Mouse (Mus musculus): ENCODE results near the gene Ano1. TPM values are rescaled to one million over a fixed set of nuclear protein-coding genes. Genes with fewer than 3 reads are reported as not detected.

Gene Ano1
- polyA plus RNA-seq, 1 experiment from 2014 or later, result 69.8 TPM

DNA sequence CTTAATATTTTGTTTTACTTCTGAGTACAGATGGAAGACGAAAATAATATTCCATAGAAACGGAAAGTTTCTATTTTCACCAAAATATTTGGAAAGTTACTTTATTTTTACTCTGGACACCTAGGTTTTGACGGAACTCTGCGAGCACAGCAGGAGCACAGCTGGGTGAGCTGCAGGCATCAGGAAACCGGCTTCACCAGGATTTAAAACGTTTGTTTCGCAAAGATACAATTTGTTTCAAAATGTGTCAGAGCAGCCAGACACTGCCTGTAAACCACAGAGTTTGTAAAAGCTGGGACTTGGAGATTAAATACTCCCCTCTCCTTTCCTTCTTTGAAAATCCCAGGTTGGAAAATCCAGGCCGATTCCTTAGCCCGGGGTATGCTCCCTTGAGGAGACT lies 53.9 kb downstream of the Ano1 start:
- H3K4me3 ChIP-seq (ENCODE audit: low read depth, low read length), result no peak overlapping the region
- H3K9me3 ChIP-seq (ENCODE audit: control insufficient read depth, low read depth, low read length), result no peaks in the 10 kb centered on the region
- H3K4me1 ChIP-seq (ENCODE audit: control insufficient read depth, insufficient read depth, low read length), result no peaks in the 10 kb centered on the region
- H3K4me2 ChIP-seq (replicated peaks; ENCODE audit: low read depth, low read length), result no peak overlapping the region
- WGBS, result 35% methylated on average over 9 of the region's 9 CpGs
- H3K27me3 ChIP-seq (ENCODE audit: control insufficient read depth, insufficient read depth, low read length), result no peaks in the 10 kb centered on the region
- H3K36me3 ChIP-seq (ENCODE audit: control insufficient read depth, insufficient read depth, low read length), result no peaks in the 10 kb centered on the region; the same call in 1 of the 2 replicates
- no peak for ATAC-seq (ENCODE audit: insufficient number of reproducible peaks, insufficient read depth, low FRiP score, low read depth)
- H3K27ac ChIP-seq (ENCODE audit: low read length), result peak overlapping the region; percentile 75
- H3K9ac ChIP-seq (replicated peaks; ENCODE audit: low read depth, low read length), result no peak overlapping the region

DNA sequence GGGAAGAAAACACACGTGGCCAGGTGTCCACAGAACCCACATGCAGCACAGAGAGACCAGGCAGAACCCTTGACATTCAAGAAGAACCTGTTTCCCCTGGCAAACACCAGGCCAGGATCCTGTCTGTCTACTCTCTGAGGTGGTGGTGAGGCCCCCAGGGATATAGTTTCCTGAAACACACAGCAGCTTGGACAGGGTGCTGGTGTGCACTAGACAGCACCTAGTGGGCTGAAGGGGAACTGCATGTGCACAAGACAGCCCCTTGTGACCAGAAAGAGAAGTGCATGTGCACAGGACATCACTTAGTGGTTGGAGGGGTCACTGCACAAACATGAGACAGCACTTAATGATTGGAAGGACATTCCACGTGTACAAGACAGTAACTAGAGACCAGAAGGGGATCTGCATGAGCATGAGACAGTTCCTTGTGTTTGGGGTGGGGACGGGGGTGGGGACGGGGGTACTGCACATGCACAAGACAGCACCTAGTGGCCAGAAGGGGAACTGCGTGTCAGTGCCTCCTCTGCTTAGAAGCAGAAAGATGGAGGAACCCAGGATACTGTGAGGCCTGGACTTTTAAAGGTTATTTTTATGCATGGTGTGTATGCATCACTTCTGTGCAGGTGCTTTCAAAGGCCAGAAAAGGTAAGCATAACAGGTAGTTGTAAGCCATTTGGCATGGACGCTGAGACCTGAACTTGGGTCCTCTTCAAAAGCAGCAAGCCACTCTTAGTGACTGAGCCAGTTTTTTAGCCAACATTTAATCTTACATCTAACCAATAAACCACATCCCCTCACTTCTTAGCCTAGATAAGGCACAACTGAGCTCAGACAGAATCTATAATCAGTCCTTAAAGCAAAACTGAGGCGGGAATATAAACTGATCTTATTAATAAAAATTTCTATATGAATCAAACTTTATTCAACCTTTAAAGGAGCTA lies 54.7 kb downstream of the Ano1 start:
- whole genome bisulfite sequencing, result 59% methylated on average over 7 of the region's 7 CpGs

DNA sequence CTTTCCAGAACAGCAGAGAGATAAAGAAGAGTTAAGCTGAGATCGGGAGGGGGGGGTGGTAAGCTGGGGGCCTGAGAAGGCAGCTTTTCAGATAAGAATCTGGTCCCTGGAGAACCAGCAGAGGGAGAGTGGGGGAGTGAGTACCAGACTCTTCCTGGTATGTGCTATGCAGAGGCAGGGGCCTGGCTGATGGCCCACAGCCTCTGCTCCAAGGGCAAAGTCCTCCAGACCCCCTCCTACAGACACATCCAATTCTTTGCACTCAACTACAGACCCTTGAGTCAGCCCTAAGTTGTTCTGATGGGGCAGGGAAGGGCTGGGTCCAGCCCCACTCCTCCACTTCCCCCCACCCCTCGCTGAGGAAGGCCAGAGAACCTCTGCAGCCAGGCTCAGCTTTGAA lies 61.9 kb downstream of the Ano1 start:
- ATAC-seq (ENCODE audit: insufficient number of reproducible peaks, insufficient read depth, low FRiP score, low read depth), result peak; percentile 65; the same call in 1 of the 2 replicates
- Histone ChIP-seq H3K9me3 (ENCODE audit: control insufficient read depth, low read depth, low read length) (no peaks in the 10 kb centered on the region), H3K4me3 (ENCODE audit: low read depth, low read length) (no peak overlapping the region), H3K36me3 (ENCODE audit: control insufficient read depth, insufficient read depth, low read length) (no peaks in the 10 kb centered on the region), H3K27me3 (ENCODE audit: control insufficient read depth, insufficient read depth, low read length) (no peaks in the 10 kb centered on the region), H3K27ac (ENCODE audit: low read length) (peak overlapping the region; percentile 72; the same call in 1 of the 2 replicates), H3K4me1 (ENCODE audit: control insufficient read depth, insufficient read depth, low read length) (peaks cover 20% of the 10 kb centered on the region), H3K4me2 (replicated peaks; ENCODE audit: low read depth, low read length) (no peak overlapping the region), H3K9ac (replicated peaks; ENCODE audit: low read depth, low read length) (0 out of 2 replicates have a peak overlapping the region, but pooled peaks have one; percentile 2)
- WGBS, result 35% methylated on average over 2 of the region's 2 CpGs

More for the DNA sequence above, 54.7 kb downstream of the Ano1 start:
- H3K9ac ChIP-seq (replicated peaks; ENCODE audit: low read depth, low read length), result no peak overlapping the region
- no peaks in the 10 kb centered on the region for H3K4me1 ChIP-seq (ENCODE audit: control insufficient read depth, insufficient read depth, low read length)
- H3K4me2 ChIP-seq (replicated peaks; ENCODE audit: low read depth, low read length), result no peak overlapping the region
- H3K27ac ChIP-seq (ENCODE audit: low read length), result no peak overlapping the region; the same call in 1 of the 2 replicates
- no peaks in the 10 kb centered on the region for H3K9me3 ChIP-seq (ENCODE audit: control insufficient read depth, low read depth, low read length)
- no peaks in the 10 kb centered on the region; the same call in 1 of the 2 replicates for H3K36me3 ChIP-seq (ENCODE audit: control insufficient read depth, insufficient read depth, low read length)
- no peak overlapping the region for H3K4me3 ChIP-seq (ENCODE audit: low read depth, low read length)
- ATAC-seq (ENCODE audit: insufficient number of reproducible peaks, insufficient read depth, low FRiP score, low read depth), result peak; percentile 23; the same call in 1 of the 2 replicates
- H3K27me3 ChIP-seq (ENCODE audit: control insufficient read depth, insufficient read depth, low read length), result no peaks in the 10 kb centered on the region

GRCm38 (mm10) chr7:144689136-144689535 lies 62.6 kb downstream of the Ano1 start:
- Histone ChIP-seq H3K27me3 (ENCODE audit: control insufficient read depth, insufficient read depth, low read length) (no peaks in the 10 kb centered on the region), H3K4me1 (ENCODE audit: control insufficient read depth, insufficient read depth, low read length) (peaks cover 20% of the 10 kb centered on the region), H3K36me3 (ENCODE audit: control insufficient read depth, insufficient read depth, low read length) (no peaks in the 10 kb centered on the region), H3K4me2 (replicated peaks; ENCODE audit: low read depth, low read length) (no peak overlapping the region), H3K4me3 (ENCODE audit: low read depth, low read length) (no peak overlapping the region), H3K9me3 (ENCODE audit: control insufficient read depth, low read depth, low read length) (no peaks in the 10 kb centered on the region), H3K27ac (ENCODE audit: low read length) (peak overlapping the region; percentile 72), H3K9ac (replicated peaks; ENCODE audit: low read depth, low read length) (no peak overlapping the region)
- no peak for ATAC-seq (ENCODE audit: insufficient number of reproducible peaks, insufficient read depth, low FRiP score, low read depth)
- WGBS, result 26% methylated on average over 7 of the region's 7 CpGs

DNA sequence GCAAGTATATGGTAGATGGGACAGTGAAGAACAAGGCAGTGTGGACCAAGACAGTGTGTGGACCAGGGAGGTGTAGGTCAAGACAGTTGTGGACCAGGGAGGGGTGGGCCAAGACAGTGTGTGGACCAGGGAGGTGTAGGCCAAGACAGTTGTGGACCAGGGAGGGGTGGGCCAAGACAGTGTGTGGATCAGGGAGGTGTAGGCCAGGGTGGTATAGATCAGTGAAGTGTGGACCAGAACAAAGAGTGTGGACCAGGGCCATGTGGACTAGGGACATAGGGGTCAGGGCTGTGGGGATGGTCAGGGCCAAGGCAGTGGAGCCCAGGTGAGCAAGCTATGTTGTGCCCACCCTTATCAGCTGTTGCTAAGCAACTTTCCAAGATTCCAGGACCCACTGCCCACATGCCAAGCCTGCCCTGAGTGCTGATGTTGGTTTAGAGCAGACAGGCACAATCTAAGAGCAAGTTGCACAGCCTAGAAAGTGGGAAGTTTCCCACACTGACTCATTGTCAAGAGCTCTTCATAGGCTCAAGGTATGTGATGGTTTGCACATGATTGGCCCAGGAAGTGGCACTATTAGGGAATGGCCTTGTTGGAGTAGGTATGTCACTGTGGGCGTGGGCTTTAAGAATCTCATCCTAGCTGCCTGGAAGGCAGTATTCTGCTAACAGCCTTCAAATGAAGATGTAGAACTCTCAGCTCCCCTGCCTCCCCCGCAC lies 64.0 kb downstream of the Ano1 start:
- no peaks in the 10 kb centered on the region for H3K27me3 ChIP-seq (ENCODE audit: control insufficient read depth, insufficient read depth, low read length)
- no peaks in the 10 kb centered on the region for H3K36me3 ChIP-seq (ENCODE audit: control insufficient read depth, insufficient read depth, low read length)
- 91% methylated on average over 2 of the region's 2 CpGs for WGBS
- ATAC-seq (ENCODE audit: insufficient number of reproducible peaks, insufficient read depth, low FRiP score, low read depth), result no peak; the same call in 1 of the 2 replicates
- no peak overlapping the region for H3K4me2 ChIP-seq (replicated peaks; ENCODE audit: low read depth, low read length)
- no peak overlapping the region for H3K9ac ChIP-seq (replicated peaks; ENCODE audit: low read depth, low read length)
- no peak overlapping the region for H3K27ac ChIP-seq (ENCODE audit: low read length)
- no peaks in the 10 kb centered on the region for H3K9me3 ChIP-seq (ENCODE audit: control insufficient read depth, low read depth, low read length)
- H3K4me1 ChIP-seq (ENCODE audit: control insufficient read depth, insufficient read depth, low read length), result peaks cover 20% of the 10 kb centered on the region
- no peak overlapping the region for H3K4me3 ChIP-seq (ENCODE audit: low read depth, low read length)

- H3K27ac ChIP-seq (ENCODE audit: low read length), result no peak overlapping the region; the same call in 1 of the 2 replicates
- H3K9me3 ChIP-seq (ENCODE audit: control insufficient read depth, low read depth, low read length), result no peaks in the 10 kb centered on the region
- H3K27me3 ChIP-seq (ENCODE audit: control insufficient read depth, insufficient read depth, low read length), result no peaks in the 10 kb centered on the region
- no peak overlapping the region for H3K4me2 ChIP-seq (replicated peaks; ENCODE audit: low read depth, low read length)
- no peak for ATAC-seq (ENCODE audit: insufficient number of reproducible peaks, insufficient read depth, low FRiP score, low read depth)
- no peak overlapping the region for H3K9ac ChIP-seq (replicated peaks; ENCODE audit: low read depth, low read length)
- 49% methylated on average over 4 of the region's 4 CpGs for WGBS
- H3K4me3 ChIP-seq (ENCODE audit: low read depth, low read length), result no peak overlapping the region
- peaks cover 17% of the 10 kb centered on the region for H3K4me1 ChIP-seq (ENCODE audit: control insufficient read depth, insufficient read depth, low read length)
- no peaks in the 10 kb centered on the region for H3K36me3 ChIP-seq (ENCODE audit: control insufficient read depth, insufficient read depth, low read length)
Observed at GRCm38 (mm10) chr7:144684947-144685346, 66.8 kb downstream of the Ano1 start.

DNA sequence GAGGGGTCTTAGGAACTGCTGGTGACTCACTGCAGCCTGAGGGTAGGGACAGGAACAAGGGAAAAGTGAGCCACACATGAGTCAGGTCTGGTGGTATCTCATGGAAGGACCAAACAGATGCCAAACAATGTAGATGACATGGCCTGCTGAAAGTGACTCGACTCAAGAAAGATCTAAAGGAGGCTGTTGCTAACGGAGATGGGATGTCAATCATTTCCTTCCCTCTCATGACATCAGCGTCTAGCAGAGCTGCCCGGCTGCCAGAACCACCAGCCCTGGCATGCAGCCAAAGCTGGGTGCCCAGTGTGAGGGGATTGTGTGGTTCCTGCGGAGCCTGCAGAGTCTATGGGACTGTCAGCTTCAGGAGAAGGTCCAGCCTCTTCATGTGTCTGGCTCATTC lies 67.3 kb downstream of the Ano1 start:
- 34% methylated on average over 5 of the region's 5 CpGs for WGBS
- Histone ChIP-seq H3K27me3 (ENCODE audit: control insufficient read depth, insufficient read depth, low read length) (no peaks in the 10 kb centered on the region), H3K36me3 (ENCODE audit: control insufficient read depth, insufficient read depth, low read length) (no peaks in the 10 kb centered on the region), H3K4me2 (replicated peaks; ENCODE audit: low read depth, low read length) (no peak overlapping the region), H3K4me3 (ENCODE audit: low read depth, low read length) (no peak overlapping the region), H3K9ac (replicated peaks; ENCODE audit: low read depth, low read length) (no peak overlapping the region), H3K27ac (ENCODE audit: low read length) (no peak overlapping the region), H3K4me1 (ENCODE audit: control insufficient read depth, insufficient read depth, low read length) (peaks cover 14% of the 10 kb centered on the region), H3K9me3 (ENCODE audit: control insufficient read depth, low read depth, low read length) (no peaks in the 10 kb centered on the region)
- no peak for ATAC-seq (ENCODE audit: insufficient number of reproducible peaks, insufficient read depth, low FRiP score, low read depth)

DNA sequence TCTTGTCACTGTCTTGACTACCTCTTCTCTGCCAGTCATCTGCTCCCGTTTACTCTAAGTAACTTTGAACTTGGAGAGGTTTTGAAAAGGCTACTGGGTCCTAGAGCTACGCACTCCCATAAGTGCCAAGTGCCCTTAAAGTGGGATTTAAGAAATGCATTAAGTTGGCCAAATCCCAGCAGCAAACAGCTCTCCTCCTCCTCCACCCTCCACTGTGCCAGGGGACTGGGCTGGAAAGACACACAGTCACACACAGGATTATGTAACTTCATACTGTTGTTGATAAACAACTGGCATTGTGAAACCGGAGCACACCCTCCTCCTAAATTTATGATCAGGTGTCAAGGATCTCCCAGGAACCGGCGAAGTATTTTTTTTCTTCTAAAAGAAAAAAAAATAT lies 71.7 kb downstream of the Ano1 start:
- H3K4me3 ChIP-seq (ENCODE audit: low read depth, low read length), result no peak overlapping the region
- H3K4me1 ChIP-seq (ENCODE audit: control insufficient read depth, insufficient read depth, low read length), result peaks cover 16% of the 10 kb centered on the region
- no peak for ATAC-seq (ENCODE audit: insufficient number of reproducible peaks, insufficient read depth, low FRiP score, low read depth)
- no peaks in the 10 kb centered on the region for H3K27me3 ChIP-seq (ENCODE audit: control insufficient read depth, insufficient read depth, low read length)
- no peaks in the 10 kb centered on the region; the same call in 1 of the 2 replicates for H3K36me3 ChIP-seq (ENCODE audit: control insufficient read depth, insufficient read depth, low read length)
- H3K27ac ChIP-seq (ENCODE audit: low read length), result no peak overlapping the region
- H3K9me3 ChIP-seq (ENCODE audit: control insufficient read depth, low read depth, low read length), result no peaks in the 10 kb centered on the region
- 71% methylated on average over 5 of the region's 5 CpGs for WGBS
- no peak overlapping the region for H3K9ac ChIP-seq (replicated peaks; ENCODE audit: low read depth, low read length)
- H3K4me2 ChIP-seq (replicated peaks; ENCODE audit: low read depth, low read length), result no peak overlapping the region

Data from stomach, embryonic 14.5 days (tissue).